Mouse (Mus musculus) forebrain, embryonic 13.5 days (tissue): Measurements from ENCODE around the gene Btg1-ps2. TPM values are rescaled to one million over a fixed set of nuclear protein-coding genes. Genes with fewer than 3 reads are reported as not detected.
"Not testable (repeated sequence)": the region's sequence is repeated elsewhere in the genome, so short reads cannot be mapped to it uniquely, and the experiment has no call there.

ENCODE experiments used
- ATAC-seq: fragments of 200-750 bp; cut with Nextera tagmentation; 2 replicates; pipeline ENCODE4 v1.8.0; 2017
- H3K27ac ChIP-seq: fragments of 300-500 bp; sonication (generic); 2 replicates; pipeline ENCODE4 v1.5.1; 2015; ENCODE audit warnings: inconsistent platforms, mild to moderate bottlenecking, moderate library complexity
- H3K27me3 ChIP-seq: fragments of 300-500 bp; sonication (generic); 2 replicates; pipeline ENCODE4 v1.6.1; 2015; ENCODE audit warnings: mild to moderate bottlenecking, inconsistent platforms
- H3K36me3 ChIP-seq: fragments of 300-500 bp; sonication (generic); 2 replicates; pipeline ENCODE4 v1.6.1; 2015; ENCODE audit warnings: mild to moderate bottlenecking, inconsistent platforms; ENCODE audit not compliant: poor library complexity, severe bottlenecking
- H3K4me1 ChIP-seq: fragments of 300-500 bp; sonication (generic); 2 replicates; pipeline ENCODE4 v1.6.1; 2015; ENCODE audit warnings: inconsistent platforms
- H3K4me2 ChIP-seq: fragments of 300-500 bp; sonication (generic); 2 replicates; pipeline ENCODE4 v1.6.1; 2015; ENCODE audit warnings: inconsistent platforms, mild to moderate bottlenecking, moderate library complexity
- H3K4me3 ChIP-seq: fragments of 300-500 bp; sonication (generic); 2 replicates; pipeline ENCODE4 v1.5.1; 2015; ENCODE audit warnings: mild to moderate bottlenecking, inconsistent platforms
- H3K9ac ChIP-seq: fragments of 300-500 bp; sonication (generic); 2 replicates; pipeline ENCODE4 v1.6.1; 2015; ENCODE audit warnings: mild to moderate bottlenecking, inconsistent platforms
- H3K9me3 ChIP-seq: fragments of 300-500 bp; sonication (generic); replicated peaks from 2 replicates; pipeline ENCODE4 v1.6.1; 2016; ENCODE audit warnings: inconsistent platforms
- WGBS: fragments of 180-500 bp; shearing (Covaris S2); methylation state at CpG from one replicate; pipeline ENCODE4 v1.1.7; 2015; 5-methylcytosine and 5-hydroxymethylcytosine counted together
- polyA plus RNA-seq: library from polyadenylated mRNA; unstranded; fragments of >200 nt; fragmentation: Nextera tagmentation; extraction: Ambion mirVana; gene quantifications from 2 replicates; pipeline ENCODE4 v1.2.1, GENCODE M21; 2015

The Btg1-ps2 gene
- polyA plus RNA-seq: not detected in 2 replicates

DNA sequence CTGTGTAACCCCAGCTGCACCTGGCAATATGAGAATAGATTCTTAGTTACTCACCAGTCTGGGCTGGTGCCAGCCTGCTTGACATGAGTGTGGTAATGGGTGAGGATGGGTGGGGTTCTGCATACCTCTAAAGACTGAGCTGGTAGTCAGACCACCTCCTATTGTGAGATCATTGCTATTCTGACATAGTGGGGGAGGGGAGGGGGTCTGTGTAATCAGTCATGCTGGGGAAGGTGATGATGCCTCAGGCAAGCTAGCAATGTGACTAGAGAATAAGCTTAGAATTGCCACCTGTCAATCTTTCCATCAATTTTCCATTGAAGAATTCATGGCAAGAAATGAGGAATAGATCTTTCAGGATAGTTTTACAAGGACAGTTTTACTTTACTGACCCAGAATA, at the start of gene Btg1-ps2:
Btg1-ps2 (minus strand) TSS at position 101 of the 400 bp plus-strand sequence.
- H3K27ac ChIP-seq, H3K4me1 ChIP-seq, H3K4me2 ChIP-seq, H3K9me3 ChIP-seq, H3K36me3 ChIP-seq, H3K4me3 ChIP-seq, H3K9ac ChIP-seq, H3K27me3 ChIP-seq, ATAC-seq: not testable (repeated sequence)

DNA sequence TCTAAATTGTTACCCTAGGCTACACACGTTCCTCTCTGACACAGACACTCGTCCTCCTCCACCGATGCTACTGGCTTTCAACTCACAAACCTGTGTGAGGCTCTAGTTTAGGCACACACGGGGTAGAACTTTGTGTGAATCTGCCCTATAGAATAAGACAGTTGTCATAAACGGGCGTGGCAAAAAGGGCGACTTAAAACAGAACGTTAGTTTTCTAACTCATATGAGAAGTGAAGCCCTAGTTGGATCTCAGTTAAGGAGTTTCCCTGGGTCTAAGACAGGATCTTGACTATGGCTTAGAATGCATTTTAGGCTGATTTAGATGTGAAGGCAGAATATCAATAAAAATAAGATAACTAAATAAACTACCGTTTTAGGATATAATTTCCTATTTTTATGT, 42.1 kb upstream of the Btg1-ps2 start, which contains the start of gene Rhox11:
Rhox11 (minus strand) TSS at position 101 of the 400 bp plus-strand sequence.
- Histone ChIP-seq H3K27ac (no peak within 1 kb of the TSS), H3K4me2 (no peak within 1 kb of the TSS), H3K27me3 (no peaks in the 10 kb centered on the region), H3K9ac (no peak within 1 kb of the TSS), H3K4me1 (no peaks in the 10 kb centered on the region), H3K36me3 (no peaks in the 10 kb centered on the region), H3K9me3 (no peaks in the 10 kb centered on the region), H3K4me3 (no peak within 1 kb of the TSS)
- ATAC-seq: no peak
- WGBS: 85% methylated on average over 9 of the region's 9 CpGs

DNA sequence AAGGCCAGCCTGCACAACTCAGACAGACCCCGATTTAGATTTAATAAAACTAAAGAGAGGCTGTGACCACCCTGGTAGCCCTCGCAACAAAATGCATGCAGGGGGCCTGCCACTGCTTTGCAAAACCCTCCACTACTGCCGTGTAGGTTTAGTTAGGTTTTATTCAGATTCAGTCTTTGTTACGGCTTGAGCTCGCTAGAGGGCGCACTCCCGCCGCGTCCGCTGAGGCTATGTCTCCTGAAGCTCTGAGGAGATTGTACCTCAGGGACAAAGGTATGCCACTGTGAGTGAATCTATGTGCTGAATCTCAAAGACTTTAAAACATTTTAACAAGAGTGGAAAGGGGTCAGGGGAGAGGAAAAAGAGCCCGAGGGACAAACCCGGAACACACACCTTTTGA, 41.3 kb upstream of the Btg1-ps2 start:
- ATAC-seq: peak; percentile 63; the same call in 1 of the 2 replicates
- 18% methylated on average over 12 of the region's 12 CpGs for WGBS
- Histone ChIP-seq H3K27me3 (no peaks in the 10 kb centered on the region), H3K4me2 (no peak overlapping the region), H3K27ac (no peak overlapping the region), H3K36me3 (no peaks in the 10 kb centered on the region), H3K4me1 (no peaks in the 10 kb centered on the region), H3K9ac (no peak overlapping the region), H3K4me3 (no peak overlapping the region), H3K9me3 (no peaks in the 10 kb centered on the region)

DNA sequence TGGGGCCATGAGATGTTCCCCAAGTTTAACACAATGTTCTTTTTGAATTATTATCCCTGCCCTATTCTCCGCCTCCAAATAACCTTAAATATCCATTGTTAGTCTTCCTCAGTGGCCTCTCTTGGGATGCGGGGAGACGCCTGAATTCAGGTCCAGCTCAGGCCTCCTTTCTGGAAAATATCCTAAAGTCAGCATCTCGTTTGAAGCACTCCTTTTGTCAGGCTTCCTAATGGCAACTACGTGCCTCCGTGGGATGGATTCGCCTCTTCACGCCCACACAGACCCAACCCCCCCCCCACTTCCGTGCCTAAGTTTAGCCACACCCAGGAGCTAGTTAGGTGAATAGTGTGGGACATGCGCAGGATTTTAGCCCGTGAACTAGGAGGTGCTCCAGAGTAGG, 23.3 kb upstream of the Btg1-ps2 start, which contains the start of gene Rhox10:
Rhox10 (plus strand) TSS at position 301 of the 400 bp plus-strand sequence.
- H3K4me2 ChIP-seq: no peak within 1 kb of the TSS
- H3K9me3 ChIP-seq: no peaks in the 10 kb centered on the region
- ATAC-seq: no peak
- WGBS: 89% methylated on average over 11 of the region's 11 CpGs
- no peaks in the 10 kb centered on the region for H3K4me1 ChIP-seq
- no peaks in the 10 kb centered on the region for H3K36me3 ChIP-seq
- H3K4me3 ChIP-seq: no peak within 1 kb of the TSS
- no peak within 1 kb of the TSS for H3K27ac ChIP-seq
- no peaks in the 10 kb centered on the region for H3K27me3 ChIP-seq
- no peak within 1 kb of the TSS for H3K9ac ChIP-seq

DNA sequence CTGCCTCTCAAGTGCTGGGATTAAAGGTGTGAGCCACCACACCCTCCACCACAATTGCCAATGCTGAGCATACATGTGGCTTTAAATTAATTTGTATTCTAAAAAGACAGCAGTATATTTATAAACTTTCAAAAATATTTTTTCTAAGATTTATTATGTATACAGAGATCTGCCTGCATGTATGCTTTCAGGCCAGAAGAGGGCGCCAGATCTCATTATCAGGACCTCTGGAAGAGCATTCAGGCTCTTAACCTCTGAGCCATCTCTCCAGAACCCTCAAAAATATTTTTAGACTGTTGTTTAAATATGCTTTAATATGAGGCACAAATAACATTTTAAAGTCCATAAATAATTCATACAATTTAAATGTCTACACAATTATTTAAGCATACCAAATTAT, 18.6 kb upstream of the Btg1-ps2 start:
- ATAC-seq: no peak
- Histone ChIP-seq H3K4me3 (no peak overlapping the region), H3K4me1 (no peaks in the 10 kb centered on the region), H3K9ac (no peak overlapping the region), H3K36me3 (no peaks in the 10 kb centered on the region), H3K9me3 (no peaks in the 10 kb centered on the region), H3K27ac (no peak overlapping the region), H3K27me3 (no peaks in the 10 kb centered on the region), H3K4me2 (no peak overlapping the region)
- WGBS: 0% methylated on average over 1 of the region's 1 CpGs

DNA sequence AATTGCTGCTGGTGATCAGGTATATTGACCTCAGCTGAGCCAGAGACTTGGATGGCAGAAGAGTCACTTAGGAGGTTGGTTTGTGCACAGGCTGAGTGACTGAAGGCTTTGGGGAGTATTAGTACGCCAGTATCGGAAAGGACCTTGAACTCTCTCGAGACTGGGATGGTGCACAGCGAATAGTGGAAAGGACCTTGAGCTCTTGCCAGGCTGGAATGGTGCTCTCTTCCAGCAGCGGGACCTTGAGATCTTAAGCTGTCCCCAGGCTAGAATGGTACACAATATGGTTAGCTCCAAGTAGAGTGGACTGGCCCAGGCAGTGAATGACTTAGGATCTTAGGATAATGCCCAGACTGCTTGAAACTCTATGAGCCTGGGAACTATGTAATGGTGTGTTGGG, 3.2 kb downstream of the Btg1-ps2 start:
- Histone ChIP-seq H3K4me1 (no peaks in the 10 kb centered on the region), H3K9ac (no peak overlapping the region), H3K4me2 (no peak overlapping the region), H3K27ac (no peak overlapping the region), H3K9me3 (no peaks in the 10 kb centered on the region), H3K27me3 (no peaks in the 10 kb centered on the region), H3K36me3 (no peaks in the 10 kb centered on the region), H3K4me3 (no peak overlapping the region)
- no peak for ATAC-seq
- WGBS: 93% methylated on average over 5 of the region's 5 CpGs

DNA sequence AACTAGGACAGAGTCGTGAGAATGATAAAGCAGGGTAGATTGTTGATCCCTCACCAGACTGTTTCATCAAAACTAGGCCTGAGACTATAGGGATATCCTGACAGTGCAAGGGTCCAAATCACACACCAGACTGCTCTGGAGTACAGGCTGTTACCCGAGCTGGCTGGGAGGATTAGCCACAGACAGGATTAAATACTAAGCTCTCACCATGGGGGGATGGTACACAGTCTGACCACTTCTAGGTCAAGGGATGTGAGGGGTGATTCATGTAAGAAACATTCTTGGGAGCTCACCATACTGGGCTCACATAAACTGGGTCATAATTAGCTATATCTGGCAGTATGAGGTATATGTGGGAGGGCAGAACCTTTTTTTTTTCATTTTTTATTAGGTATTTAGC, 9.1 kb downstream of the Btg1-ps2 start:
- no peak overlapping the region for H3K27ac ChIP-seq
- H3K9ac ChIP-seq: no peak overlapping the region
- H3K4me2 ChIP-seq: no peak overlapping the region
- H3K4me1 ChIP-seq: no peaks in the 10 kb centered on the region
- 46% methylated on average over 2 of the region's 2 CpGs for WGBS
- H3K9me3 ChIP-seq: no peaks in the 10 kb centered on the region
- no peak overlapping the region for H3K4me3 ChIP-seq
- H3K27me3 ChIP-seq: no peaks in the 10 kb centered on the region
- ATAC-seq: no peak
- H3K36me3 ChIP-seq: no peaks in the 10 kb centered on the region

DNA sequence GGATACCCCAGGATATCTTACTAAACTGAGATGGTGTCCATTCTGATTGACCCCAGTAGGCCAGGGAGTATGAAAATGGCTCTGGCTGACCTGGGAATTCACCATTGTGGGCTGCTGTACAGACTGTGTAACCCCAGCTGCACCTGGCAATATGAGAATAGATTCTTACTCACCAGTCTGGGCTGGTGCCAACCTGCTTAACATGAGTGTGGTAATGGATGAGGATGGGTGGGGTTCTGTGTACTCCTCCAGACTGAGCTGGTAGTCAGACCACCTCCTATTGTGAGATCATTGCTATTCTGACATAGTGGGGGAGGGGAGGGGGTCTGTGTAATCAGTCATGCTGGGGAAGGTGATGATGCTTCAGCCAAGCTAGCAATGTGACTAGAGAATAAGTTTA, 24.3 kb downstream of the Btg1-ps2 start, which contains the start of gene Btg1-ps1:
Btg1-ps1 (minus strand) TSS at position 219 of the 400 bp plus-strand sequence.
- H3K4me3 ChIP-seq, H3K4me1 ChIP-seq, H3K9ac ChIP-seq, H3K36me3 ChIP-seq, ATAC-seq, H3K27ac ChIP-seq, H3K9me3 ChIP-seq, H3K4me2 ChIP-seq, H3K27me3 ChIP-seq: not testable (repeated sequence)

DNA sequence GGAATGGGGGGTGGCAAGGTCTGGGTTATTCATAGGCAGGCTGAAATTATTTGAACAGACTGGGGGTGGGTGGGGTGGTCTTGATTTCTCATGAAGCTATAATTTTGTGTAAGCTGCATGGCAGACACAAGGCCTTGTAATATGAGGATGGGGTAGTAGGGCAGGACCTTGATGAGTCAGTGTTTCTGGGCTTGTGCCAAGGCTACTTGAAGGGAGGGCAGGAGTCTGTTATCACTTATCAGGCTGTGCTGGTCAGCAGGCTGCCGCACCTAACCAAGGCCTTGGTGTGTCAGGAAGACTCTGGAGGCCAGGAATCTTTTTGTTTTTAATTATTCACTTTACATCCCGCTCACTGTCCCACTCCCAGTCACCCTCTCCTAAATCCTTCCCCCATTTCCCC, 34.2 kb downstream of the Btg1-ps2 start:
- H3K4me3 ChIP-seq: no peak overlapping the region
- H3K9me3 ChIP-seq: no peaks in the 10 kb centered on the region
- H3K4me2 ChIP-seq: no peak overlapping the region
- no peaks in the 10 kb centered on the region for H3K4me1 ChIP-seq
- H3K27ac ChIP-seq: no peak overlapping the region
- no peaks in the 10 kb centered on the region for H3K36me3 ChIP-seq
- WGBS: 78% methylated on average over 2 of the region's 2 CpGs
- ATAC-seq: no peak
- H3K27me3 ChIP-seq: no peaks in the 10 kb centered on the region
- H3K9ac ChIP-seq: no peak overlapping the region

Other genes with a start within 250 kb of the Btg1-ps2 start
- not detected in 2 replicates for gene Rhox5, start 238.3 kb downstream of the Btg1-ps2 start, polyA plus RNA-seq
- gene Rhox6, start 216.2 kb downstream of the Btg1-ps2 start, polyA plus RNA-seq: not detected in 2 replicates
- not detected in 2 replicates for gene Rhox7a, start 211.4 kb downstream of the Btg1-ps2 start, polyA plus RNA-seq
- gene Rhox8, start 164.2 kb downstream of the Btg1-ps2 start, polyA plus RNA-seq: 0.24 TPM in 1 of 2 replicates, not detected in the other
- gene Rhox7b, start 145.9 kb downstream of the Btg1-ps2 start, polyA plus RNA-seq: not detected in 2 replicates
- not detected in 2 replicates for gene Rhox9, start 141.3 kb downstream of the Btg1-ps2 start, polyA plus RNA-seq
- not detected in 2 replicates for gene Btg1-ps1, start 24.3 kb downstream of the Btg1-ps2 start, polyA plus RNA-seq
- gene Rhox10, start 23.4 kb upstream of the Btg1-ps2 start, polyA plus RNA-seq: not detected in 2 replicates
- not detected in 2 replicates for gene Rhox11, start 42.0 kb upstream of the Btg1-ps2 start, polyA plus RNA-seq
- gene Rhox12, start 67.8 kb upstream of the Btg1-ps2 start, polyA plus RNA-seq: not detected in 2 replicates
- gene Rhox13, start 78.1 kb upstream of the Btg1-ps2 start, polyA plus RNA-seq: not detected in 2 replicates
- gene Zbtb33, start 146.7 kb upstream of the Btg1-ps2 start, polyA plus RNA-seq: 5.1 and 5.4 TPM in 2 replicates
- gene Tmem255a, start 209.3 kb upstream of the Btg1-ps2 start, polyA plus RNA-seq: 12.5 and 16.1 TPM in 2 replicates